In genomic region chr3:119063214-119063613, GRCm38 (mm10) we compare ENCODE assay signal across 14 mouse cellular contexts.
DNase-seq lines count a peak whose midpoint lies in the region; ATAC-seq lines count a peak whose summit lies in the region.
"Had no signal": no experiment of that assay in that cellular context is flagged by ENCODE, and none has a peak within 500 bp of the region (broad histone marks: within the 10 kb centered on the region; RNA-seq: fewer than 3 reads in every experiment).

No protein-coding gene starts in this region.

- DNase-seq in forebrain, embryonic 11.5 days (ENCODE audit: low spot score), result no peak
- no peak for DNase-seq in forebrain, embryonic 10.5 days (ENCODE audit: extremely low spot score, low spot score)
- DNase-seq in cerebellum, adult 11-12 months, result peak; percentile 14
- peak; percentile 72 for DNase-seq in midbrain, embryonic 14.5 days
- no peak for DNase-seq in liver, embryonic 11.5 days (ENCODE audit: low spot score)
- DNase-seq: B cell, adult 2 months; heart, adult 11 months; liver, embryonic 13.5 days; lung, postnatal 4 days; thymus, adult 2 months had no signal

- H3K36me3 ChIP-seq in forebrain, embryonic 11.5 days (ENCODE audit: control insufficient read depth, insufficient read depth, low read length), result no peaks in the 10 kb centered on the region
- no peaks in the 10 kb centered on the region for H3K36me3 ChIP-seq in forebrain, embryonic 10.5 days (replicated peaks)
- H3K36me3 ChIP-seq in forebrain, embryonic 13.5 days (ENCODE audit: poor library complexity, severe bottlenecking), result no peaks in the 10 kb centered on the region
- no peaks in the 10 kb centered on the region for H3K36me3 ChIP-seq in midbrain, embryonic 14.5 days (ENCODE audit: control insufficient read depth, insufficient read depth, low read length)
- H3K36me3 ChIP-seq in kidney, embryonic 14.5 days (ENCODE audit: control insufficient read depth, insufficient read depth, low read length), result no peaks in the 10 kb centered on the region
- no peaks in the 10 kb centered on the region for H3K36me3 ChIP-seq in liver, embryonic 11.5 days (ENCODE audit: control insufficient read depth, insufficient read depth, low read length)
- H3K36me3 ChIP-seq: kidney, embryonic 15.5 days; liver, embryonic 13.5 days had no signal

- H3K9me3 ChIP-seq in forebrain, embryonic 11.5 days (ENCODE audit: control insufficient read depth, low read length), result no peaks in the 10 kb centered on the region; the same call in 1 of the 2 replicates
- H3K9me3 ChIP-seq in forebrain, embryonic 10.5 days, result no peaks in the 10 kb centered on the region
- H3K9me3 ChIP-seq in forebrain, embryonic 13.5 days (replicated peaks), result 0 out of 2 replicates have a peak, but pooled peaks cover 3% of the 10 kb centered on the region
- no peaks in the 10 kb centered on the region for H3K9me3 ChIP-seq in midbrain, embryonic 14.5 days (ENCODE audit: control insufficient read depth, low read length)
- no peaks in the 10 kb centered on the region for H3K9me3 ChIP-seq in kidney, embryonic 14.5 days (ENCODE audit: control insufficient read depth, low read length)
- H3K9me3 ChIP-seq in liver, embryonic 11.5 days (ENCODE audit: control insufficient read depth, low read length), result no peaks in the 10 kb centered on the region
- H3K9me3 ChIP-seq: kidney, embryonic 15.5 days; liver, embryonic 13.5 days had no signal

- H3K9ac ChIP-seq in forebrain, embryonic 11.5 days (ENCODE audit: low read length), result no peak overlapping the region
- H3K9ac ChIP-seq in forebrain, embryonic 13.5 days, result no peak overlapping the region
- H3K9ac ChIP-seq in midbrain, embryonic 14.5 days (replicated peaks; ENCODE audit: low read length), result no peak overlapping the region
- H3K9ac ChIP-seq in kidney, embryonic 14.5 days (ENCODE audit: low read depth, low read length), result no peak overlapping the region
- H3K9ac ChIP-seq in liver, embryonic 11.5 days (ENCODE audit: low read depth, low read length), result no peak overlapping the region
- H3K9ac ChIP-seq: kidney, embryonic 15.5 days; liver, embryonic 13.5 days had no signal

- ATAC-seq in forebrain, embryonic 11.5 days (replicated peaks; ENCODE audit: low FRiP score), result peak; percentile 63; the same call in 1 of the 2 replicates
- ATAC-seq in forebrain, embryonic 13.5 days, result peak; percentile 80
- ATAC-seq in midbrain, embryonic 14.5 days (ENCODE audit: low FRiP score, low TSS enrichment), result peak; percentile 37; the same call in 1 of the 2 replicates
- no peak for ATAC-seq in kidney, embryonic 14.5 days (ENCODE audit: low FRiP score, low TSS enrichment)
- ATAC-seq in megakaryocyte-erythroid progenitor cell, adult 5-6 weeks (replicated peaks; ENCODE audit: low FRiP score, low TSS enrichment, poor library complexity, severe bottlenecking), result no peak
- no peak for ATAC-seq in liver, embryonic 11.5 days (replicated peaks; ENCODE audit: low FRiP score)

- 30% methylated on average over 4 of the region's 4 CpGs for WGBS in forebrain, embryonic 11.5 days
- WGBS in forebrain, embryonic 10.5 days, result 43% methylated on average over 4 of the region's 4 CpGs
- WGBS in forebrain, embryonic 13.5 days, result 5% methylated on average over 4 of the region's 4 CpGs
- WGBS in midbrain, embryonic 14.5 days, result 40% methylated on average over 4 of the region's 4 CpGs
- 63% methylated on average over 4 of the region's 4 CpGs for WGBS in kidney, embryonic 14.5 days
- WGBS in liver, embryonic 11.5 days, result 63% methylated on average over 4 of the region's 4 CpGs

- no peaks in the 10 kb centered on the region for H3K27me3 ChIP-seq in forebrain, embryonic 11.5 days (ENCODE audit: control insufficient read depth, insufficient read depth, low read length)
- peaks cover 7% of the 10 kb centered on the region; the same call in 1 of the 2 replicates for H3K27me3 ChIP-seq in forebrain, embryonic 10.5 days (ENCODE audit: poor library complexity, severe bottlenecking)
- peaks cover 35% of the 10 kb centered on the region for H3K27me3 ChIP-seq in forebrain, embryonic 13.5 days
- no peaks in the 10 kb centered on the region for H3K27me3 ChIP-seq in midbrain, embryonic 14.5 days (ENCODE audit: control insufficient read depth, insufficient read depth, low read length)
- no peaks in the 10 kb centered on the region for H3K27me3 ChIP-seq in kidney, embryonic 14.5 days (ENCODE audit: control insufficient read depth, insufficient read depth, low read length)
- H3K27me3 ChIP-seq in liver, embryonic 11.5 days (replicated peaks; ENCODE audit: control insufficient read depth, insufficient read depth, low read length), result no peaks in the 10 kb centered on the region
- H3K27me3 ChIP-seq: kidney, embryonic 15.5 days; liver, embryonic 13.5 days had no signal

- H3K4me2 ChIP-seq in forebrain, embryonic 11.5 days (ENCODE audit: low read depth, low read length, severe bottlenecking), result no peak overlapping the region
- H3K4me2 ChIP-seq in forebrain, embryonic 13.5 days, result no peak overlapping the region
- no peak overlapping the region for H3K4me2 ChIP-seq in midbrain, embryonic 14.5 days (ENCODE audit: low read length)
- no peak overlapping the region for H3K4me2 ChIP-seq in kidney, embryonic 14.5 days (replicated peaks; ENCODE audit: low read depth, low read length)
- no peak overlapping the region for H3K4me2 ChIP-seq in liver, embryonic 11.5 days
- H3K4me2 ChIP-seq: kidney, embryonic 15.5 days; liver, embryonic 13.5 days had no signal

- no peak overlapping the region for H3K4me3 ChIP-seq in forebrain, embryonic 11.5 days (ENCODE audit: low read depth, low read length)
- no peak overlapping the region for H3K4me3 ChIP-seq in forebrain, embryonic 10.5 days
- H3K4me3 ChIP-seq in forebrain, embryonic 13.5 days, result no peak overlapping the region
- H3K4me3 ChIP-seq in midbrain, embryonic 14.5 days (replicated peaks; ENCODE audit: low read depth, low read length), result no peak overlapping the region
- H3K4me3 ChIP-seq in kidney, embryonic 14.5 days (ENCODE audit: low read length), result no peak overlapping the region
- H3K4me3 ChIP-seq in liver, embryonic 11.5 days (ENCODE audit: low read depth, low read length), result no peak overlapping the region
- H3K4me3 ChIP-seq: kidney, embryonic 15.5 days; liver, embryonic 13.5 days had no signal

- 0 out of 2 replicates have a peak, but pooled peaks cover 2% of the 10 kb centered on the region for H3K4me1 ChIP-seq in forebrain, embryonic 11.5 days (replicated peaks; ENCODE audit: control insufficient read depth, insufficient read depth, low read length)
- peaks cover 19% of the 10 kb centered on the region for H3K4me1 ChIP-seq in forebrain, embryonic 10.5 days
- peaks cover 11% of the 10 kb centered on the region for H3K4me1 ChIP-seq in forebrain, embryonic 13.5 days
- H3K4me1 ChIP-seq in midbrain, embryonic 14.5 days (ENCODE audit: control insufficient read depth, insufficient read depth, low read length), result no peaks in the 10 kb centered on the region
- H3K4me1 ChIP-seq in kidney, embryonic 14.5 days (ENCODE audit: control insufficient read depth, insufficient read depth, low read length), result no peaks in the 10 kb centered on the region
- H3K4me1 ChIP-seq in liver, embryonic 11.5 days (replicated peaks; ENCODE audit: control insufficient read depth, insufficient read depth, low read length), result no peaks in the 10 kb centered on the region
- H3K4me1 ChIP-seq: kidney, embryonic 15.5 days; liver, embryonic 13.5 days had no signal

- H3K27ac ChIP-seq in forebrain, embryonic 11.5 days (ENCODE audit: low read depth, low read length), result no peak overlapping the region
- H3K27ac ChIP-seq in forebrain, embryonic 10.5 days, result no peak overlapping the region
- H3K27ac ChIP-seq in forebrain, embryonic 13.5 days, result no peak overlapping the region
- no peak overlapping the region for H3K27ac ChIP-seq in midbrain, embryonic 14.5 days (replicated peaks; ENCODE audit: low read depth, low read length)
- no peak overlapping the region for H3K27ac ChIP-seq in kidney, embryonic 14.5 days (ENCODE audit: low read depth, low read length)
- no peak overlapping the region for H3K27ac ChIP-seq in liver, embryonic 11.5 days (ENCODE audit: low read depth, low read length)
- H3K27ac ChIP-seq: kidney, embryonic 15.5 days; liver, embryonic 13.5 days had no signal

Comparison
In these comparisons a context has a peak if more than half of its experiments do, and no peak if none do; other contexts are left out.
1. ATAC-seq: peak in forebrain, embryonic 11.5 days (single experiment), forebrain, embryonic 13.5 days (single experiment) and midbrain, embryonic 14.5 days (single experiment); none in kidney, embryonic 14.5 days (single experiment), megakaryocyte-erythroid progenitor cell, adult 5-6 weeks (single experiment) and liver, embryonic 11.5 days (single experiment).
2. DNase-seq: peak in cerebellum, adult 11-12 months (single experiment) and midbrain, embryonic 14.5 days (single experiment); none in forebrain, embryonic 11.5 days (single experiment), forebrain, embryonic 10.5 days (single experiment) and liver, embryonic 11.5 days (single experiment).